Mouse (Mus musculus): ENCODE data around the gene Cd3d. TPM values are rescaled to one million over a fixed set of nuclear protein-coding genes. Genes with fewer than 3 reads are reported as not detected.

Gene Cd3d
- polyA plus RNA-seq, 1 experiment, result 17.2 TPM

DNA sequence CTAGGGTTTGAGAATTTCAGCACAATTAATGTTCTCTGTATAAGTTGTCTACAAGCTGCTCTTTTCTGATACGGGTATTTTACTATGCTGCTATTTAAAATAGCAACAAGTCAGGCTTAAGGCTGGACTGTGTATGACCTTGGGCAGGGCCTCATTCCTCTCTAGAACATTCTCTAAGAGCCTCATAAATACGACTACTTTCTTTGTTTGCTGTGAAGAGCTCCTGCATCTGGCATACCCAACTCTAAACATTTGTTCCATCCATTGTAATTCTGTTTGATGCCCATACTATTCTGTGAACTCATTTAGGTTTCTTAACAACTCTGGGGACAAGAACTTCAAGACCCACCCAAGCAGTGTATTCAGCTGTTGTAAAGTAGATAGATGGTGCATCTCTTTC lies 1.4 kb downstream of the Cd3d start:
- no peak for TF ChIP-seq CTCF (IDR thresholded peaks at IDR 0.05; ENCODE audit: control insufficient read depth, insufficient read depth, low read length)
- TF ChIP-seq POLR2A (IDR thresholded peaks at IDR 0.05; ENCODE audit: borderline replicate concordance, control insufficient read depth, low read depth, low read length), result no peak

DNA sequence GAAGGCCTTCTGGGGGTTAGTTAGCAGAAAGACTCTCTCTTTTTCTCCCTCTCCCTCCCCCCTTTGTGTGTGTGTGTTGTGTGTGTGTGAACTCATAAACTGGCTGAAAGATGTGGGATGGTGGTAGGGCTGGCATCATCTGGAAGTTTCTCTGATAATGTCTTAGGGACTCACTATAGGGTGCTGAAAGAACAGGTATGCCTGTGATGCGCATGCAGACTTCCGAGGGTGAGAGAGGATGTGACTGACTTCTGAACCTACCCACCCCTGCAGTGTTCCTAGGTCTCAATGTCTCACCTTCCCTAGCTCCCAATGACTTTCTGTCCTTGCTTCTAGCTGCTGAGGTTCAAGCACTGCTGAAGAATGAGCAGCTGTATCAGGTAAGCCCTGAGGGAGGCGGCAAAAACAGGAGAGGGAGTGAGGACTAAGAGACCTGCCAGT lies 4.2 kb downstream of the Cd3d start:
- H3K27ac ChIP-seq (ENCODE audit: control insufficient read depth, insufficient read depth, low read depth, low read length, poor library complexity), result peak overlapping the region; percentile 73
- 50% methylated on average over 3 of the region's 3 CpGs for WGBS
- H3K4me3 ChIP-seq (replicated peaks; ENCODE audit: control insufficient read depth, low read depth, low read length), result peak overlapping the region; percentile 34
- peaks cover 5% of the 10 kb centered on the region for H3K4me1 ChIP-seq (ENCODE audit: control insufficient read depth, insufficient read depth, low read length)
- no peak for TF ChIP-seq POLR2A (IDR thresholded peaks at IDR 0.05; ENCODE audit: borderline replicate concordance, control insufficient read depth, low read depth, low read length)
- no peak for TF ChIP-seq CTCF (IDR thresholded peaks at IDR 0.05; ENCODE audit: control insufficient read depth, insufficient read depth, low read length)

More for the DNA sequence above, 1.4 kb downstream of the Cd3d start:
- Histone ChIP-seq H3K4me3 (replicated peaks; ENCODE audit: control insufficient read depth, low read depth, low read length) (no peak overlapping the region), H3K27ac (ENCODE audit: control insufficient read depth, insufficient read depth, low read depth, low read length, poor library complexity) (no peak overlapping the region), H3K4me1 (ENCODE audit: control insufficient read depth, insufficient read depth, low read length) (peaks cover 5% of the 10 kb centered on the region)
- WGBS, result 82% methylated on average over 2 of the region's 2 CpGs

DNA sequence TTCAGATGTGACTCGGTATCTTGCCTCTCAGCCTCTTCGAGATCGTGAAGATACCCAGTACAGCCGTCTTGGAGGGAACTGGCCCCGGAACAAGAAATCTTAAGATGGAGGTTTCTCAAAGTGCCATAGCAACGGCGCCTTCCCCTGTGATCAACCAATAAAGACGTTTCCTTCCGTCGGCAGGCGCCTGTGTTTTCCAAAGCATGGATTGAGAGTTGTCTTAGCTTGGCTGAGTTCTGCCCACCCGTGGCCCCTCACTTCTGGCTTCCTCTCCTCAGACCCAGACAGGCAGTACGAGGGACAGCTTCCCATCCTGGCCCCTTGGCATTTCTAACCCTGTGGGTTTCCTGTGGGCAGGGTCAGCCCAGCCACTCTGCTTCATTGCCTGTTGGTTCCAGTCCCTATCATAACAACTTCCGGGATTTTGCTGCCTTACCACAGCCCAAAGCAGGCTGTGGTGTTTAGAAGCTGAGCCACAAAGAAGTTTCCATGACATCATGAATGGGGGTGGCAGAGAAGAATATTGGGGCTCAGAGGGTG lies 4.7 kb downstream of the Cd3d start:
- Histone ChIP-seq H3K4me3 (replicated peaks; ENCODE audit: control insufficient read depth, low read depth, low read length) (peak overlapping the region; percentile 34), H3K4me1 (ENCODE audit: control insufficient read depth, insufficient read depth, low read length) (peaks cover 3% of the 10 kb centered on the region), H3K27ac (ENCODE audit: control insufficient read depth, insufficient read depth, low read depth, low read length, poor library complexity) (peak overlapping the region; percentile 73)
- TF ChIP-seq CTCF (IDR thresholded peaks at IDR 0.05; ENCODE audit: control insufficient read depth, insufficient read depth, low read length), result no peak
- TF ChIP-seq POLR2A (IDR thresholded peaks at IDR 0.05; ENCODE audit: borderline replicate concordance, control insufficient read depth, low read depth, low read length), result peak; percentile 50; the same call in 1 of the 2 replicates
- 2% methylated on average over 14 of the region's 14 CpGs for WGBS

DNA sequence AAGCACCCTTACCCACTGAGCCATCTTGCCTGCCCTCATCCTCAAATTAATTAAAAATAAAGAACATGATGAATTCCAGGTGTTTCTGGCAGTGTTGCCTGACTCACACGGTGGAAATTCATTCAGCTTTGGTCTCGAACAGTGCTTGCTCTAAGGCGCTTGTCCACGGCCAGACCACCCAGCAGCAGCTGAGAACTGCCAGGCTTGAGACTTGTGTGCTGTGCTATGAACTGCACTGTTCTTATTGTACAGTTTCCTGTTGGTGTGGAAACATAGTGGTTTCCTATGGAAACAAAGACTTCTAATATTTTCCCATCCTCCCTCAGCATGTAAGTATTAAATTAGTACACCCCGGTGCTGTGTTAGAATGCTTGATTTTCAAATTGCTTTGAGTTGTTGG lies 5.4 kb downstream of the Cd3d start:
- H3K4me3 ChIP-seq (replicated peaks; ENCODE audit: control insufficient read depth, low read depth, low read length), result no peak overlapping the region
- TF ChIP-seq CTCF (IDR thresholded peaks at IDR 0.05; ENCODE audit: control insufficient read depth, insufficient read depth, low read length) (no peak), POLR2A (IDR thresholded peaks at IDR 0.05; ENCODE audit: borderline replicate concordance, control insufficient read depth, low read depth, low read length) (no peak)
- 10% methylated on average over 5 of the region's 5 CpGs for WGBS
- peaks cover 3% of the 10 kb centered on the region for H3K4me1 ChIP-seq (ENCODE audit: control insufficient read depth, insufficient read depth, low read length)
- peak overlapping the region; percentile 73 for H3K27ac ChIP-seq (ENCODE audit: control insufficient read depth, insufficient read depth, low read depth, low read length, poor library complexity)

DNA sequence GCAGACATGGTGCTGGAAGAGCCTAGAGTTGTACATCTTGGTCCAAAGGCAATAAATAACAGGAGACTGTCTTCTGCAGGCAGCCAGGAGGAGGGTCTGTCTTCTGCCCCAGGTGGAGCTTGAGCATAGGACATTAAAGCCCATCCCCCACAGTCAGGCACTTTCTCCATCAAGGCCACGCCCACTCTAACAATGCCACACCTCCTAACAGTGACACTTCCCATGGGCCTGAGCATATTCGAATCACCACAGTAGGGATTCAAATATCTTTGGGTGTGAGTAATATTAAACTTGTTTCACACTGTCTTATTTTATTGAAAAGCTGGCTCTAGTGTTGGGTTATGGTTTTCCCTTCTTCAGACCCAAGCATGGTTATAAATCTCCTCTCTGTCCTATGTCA lies 10.2 kb downstream of the Cd3d start:
- Histone ChIP-seq H3K4me3 (replicated peaks; ENCODE audit: control insufficient read depth, low read depth, low read length) (no peak overlapping the region), H3K27ac (ENCODE audit: control insufficient read depth, insufficient read depth, low read depth, low read length, poor library complexity) (no peak overlapping the region), H3K4me1 (ENCODE audit: control insufficient read depth, insufficient read depth, low read length) (peaks cover 2% of the 10 kb centered on the region)
- WGBS, result 81% methylated on average over 2 of the region's 2 CpGs
- no peak for TF ChIP-seq POLR2A (IDR thresholded peaks at IDR 0.05; ENCODE audit: borderline replicate concordance, control insufficient read depth, low read depth, low read length)
- TF ChIP-seq CTCF (IDR thresholded peaks at IDR 0.05; ENCODE audit: control insufficient read depth, insufficient read depth, low read length), result no peak

DNA sequence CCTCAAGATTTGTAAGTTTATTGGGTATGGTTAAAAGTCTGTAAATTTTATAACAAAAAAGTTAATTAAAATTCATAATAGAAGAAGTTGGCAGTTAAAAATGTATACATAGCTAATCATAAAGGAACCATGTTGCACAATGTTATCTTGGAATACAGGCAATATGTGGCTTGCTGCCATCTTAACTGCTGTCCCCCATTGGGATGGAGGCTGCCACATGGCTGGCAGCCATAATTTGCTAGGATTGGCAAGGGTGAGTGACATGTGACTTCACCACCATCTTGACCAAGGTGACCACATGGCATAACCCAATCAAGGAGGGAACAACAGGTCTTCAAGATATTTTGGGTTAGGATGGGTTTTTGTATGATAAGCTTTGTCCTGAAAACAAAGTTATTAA lies 10.7 kb downstream of the Cd3d start:
- no peak overlapping the region for H3K27ac ChIP-seq (ENCODE audit: control insufficient read depth, insufficient read depth, low read depth, low read length, poor library complexity)
- TF ChIP-seq POLR2A (IDR thresholded peaks at IDR 0.05; ENCODE audit: borderline replicate concordance, control insufficient read depth, low read depth, low read length) (no peak), CTCF (IDR thresholded peaks at IDR 0.05; ENCODE audit: control insufficient read depth, insufficient read depth, low read length) (no peak)
- no peaks in the 10 kb centered on the region for H3K4me1 ChIP-seq (ENCODE audit: control insufficient read depth, insufficient read depth, low read length)
- H3K4me3 ChIP-seq (replicated peaks; ENCODE audit: control insufficient read depth, low read depth, low read length), result no peak overlapping the region

DNA sequence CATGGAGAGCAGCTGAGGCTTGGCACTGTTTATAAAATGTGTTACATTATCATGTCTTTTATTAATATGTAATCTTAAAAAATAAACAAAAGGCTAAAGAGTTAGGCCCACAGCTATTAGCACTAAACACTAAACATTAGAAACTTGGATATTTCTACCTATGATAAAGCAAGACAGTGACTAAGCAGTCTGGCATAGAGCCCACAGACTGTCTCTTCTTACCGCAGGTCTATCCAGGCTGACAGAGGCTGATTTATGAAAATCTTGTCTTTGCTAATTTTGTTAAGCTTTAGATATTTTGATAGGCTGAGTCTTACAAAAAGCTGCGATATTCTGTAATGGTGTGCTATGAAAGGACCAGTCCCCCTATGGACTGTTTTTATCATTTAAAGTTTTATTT lies 11.7 kb downstream of the Cd3d start:
- TF ChIP-seq POLR2A (IDR thresholded peaks at IDR 0.05; ENCODE audit: borderline replicate concordance, control insufficient read depth, low read depth, low read length) (no peak), CTCF (IDR thresholded peaks at IDR 0.05; ENCODE audit: control insufficient read depth, insufficient read depth, low read length) (no peak)
- Histone ChIP-seq H3K4me3 (replicated peaks; ENCODE audit: control insufficient read depth, low read depth, low read length) (no peak overlapping the region), H3K27ac (ENCODE audit: control insufficient read depth, insufficient read depth, low read depth, low read length, poor library complexity) (no peak overlapping the region), H3K4me1 (ENCODE audit: control insufficient read depth, insufficient read depth, low read length) (no peaks in the 10 kb centered on the region)
- 58% methylated on average over 2 of the region's 2 CpGs for WGBS

DNA sequence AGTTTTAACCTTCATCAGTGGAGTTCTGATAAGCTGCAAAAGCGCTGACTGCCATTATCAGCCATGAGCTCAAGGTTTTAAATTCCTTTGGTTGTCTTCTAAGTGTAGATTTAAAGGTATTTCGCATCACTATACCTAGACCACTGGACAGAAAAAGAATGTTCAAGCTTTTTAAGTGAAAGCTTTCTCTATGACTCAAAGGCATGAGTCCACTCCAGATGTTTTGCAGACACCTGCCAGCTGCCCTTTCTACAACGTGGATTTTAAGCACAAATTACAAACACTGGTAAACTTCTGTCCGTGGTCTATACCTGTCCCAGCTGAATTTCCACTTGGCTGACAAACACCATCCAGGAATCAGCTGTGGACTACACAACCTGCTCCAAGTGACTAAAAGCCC lies 13.4 kb downstream of the Cd3d start:
- Histone ChIP-seq H3K27ac (ENCODE audit: control insufficient read depth, insufficient read depth, low read depth, low read length, poor library complexity) (no peak overlapping the region), H3K4me1 (ENCODE audit: control insufficient read depth, insufficient read depth, low read length) (no peaks in the 10 kb centered on the region), H3K4me3 (replicated peaks; ENCODE audit: control insufficient read depth, low read depth, low read length) (no peak overlapping the region)
- no peak for TF ChIP-seq POLR2A (IDR thresholded peaks at IDR 0.05; ENCODE audit: borderline replicate concordance, control insufficient read depth, low read depth, low read length)
- WGBS, result 73% methylated on average over 4 of the region's 4 CpGs

DNA sequence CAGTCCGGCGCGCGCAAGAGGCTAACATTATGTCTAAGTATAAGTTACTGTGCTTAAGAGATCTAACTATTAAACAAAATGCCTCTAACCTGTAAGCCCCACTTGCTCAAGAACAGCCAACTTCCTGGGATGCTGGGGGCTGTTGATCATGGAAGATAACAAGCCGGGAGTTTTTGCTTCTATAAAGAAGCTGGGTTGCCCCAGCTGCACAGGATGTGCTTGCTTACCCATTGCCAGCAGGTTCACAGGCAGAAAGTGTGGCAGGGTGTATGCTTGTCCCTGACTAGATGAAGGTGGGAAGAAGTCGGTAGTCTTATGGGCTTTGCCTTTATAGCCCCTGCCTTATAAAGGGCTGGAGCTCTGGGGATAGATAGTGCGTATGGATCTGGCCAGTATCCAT lies 15.0 kb downstream of the Cd3d start:
- TF ChIP-seq POLR2A (IDR thresholded peaks at IDR 0.05; ENCODE audit: borderline replicate concordance, control insufficient read depth, low read depth, low read length), result no peak
- no peak for TF ChIP-seq CTCF (IDR thresholded peaks at IDR 0.05; ENCODE audit: control insufficient read depth, insufficient read depth, low read length)
- WGBS, result 85% methylated on average over 7 of the region's 7 CpGs
- no peak overlapping the region for H3K4me3 ChIP-seq (replicated peaks; ENCODE audit: control insufficient read depth, low read depth, low read length)
- no peak overlapping the region for H3K27ac ChIP-seq (ENCODE audit: control insufficient read depth, insufficient read depth, low read depth, low read length, poor library complexity)
- no peaks in the 10 kb centered on the region for H3K4me1 ChIP-seq (ENCODE audit: control insufficient read depth, insufficient read depth, low read length)
